Mouse (Mus musculus) spleen, postnatal 14 days (tissue): Measurements from ENCODE around the gene Slc25a26.
A peak's percentile ranks its signal among the peaks of the same experiment; 100 is the strongest.

Source experiments
- DNase-seq, 2 experiments: peaks; one replicate each; pipeline ENCODE4 v3.0.0; 2021 to 2022; ENCODE audit warnings: low spot score in 2 of 2

Gene Slc25a26

GRCm38 (mm10) chr6:94499897-94500623, at the start of gene Slc25a26:
Slc25a26 (plus strand) TSS chr6:94500331.
- peak; percentile 54 to 75 for DNase-seq

DNA sequence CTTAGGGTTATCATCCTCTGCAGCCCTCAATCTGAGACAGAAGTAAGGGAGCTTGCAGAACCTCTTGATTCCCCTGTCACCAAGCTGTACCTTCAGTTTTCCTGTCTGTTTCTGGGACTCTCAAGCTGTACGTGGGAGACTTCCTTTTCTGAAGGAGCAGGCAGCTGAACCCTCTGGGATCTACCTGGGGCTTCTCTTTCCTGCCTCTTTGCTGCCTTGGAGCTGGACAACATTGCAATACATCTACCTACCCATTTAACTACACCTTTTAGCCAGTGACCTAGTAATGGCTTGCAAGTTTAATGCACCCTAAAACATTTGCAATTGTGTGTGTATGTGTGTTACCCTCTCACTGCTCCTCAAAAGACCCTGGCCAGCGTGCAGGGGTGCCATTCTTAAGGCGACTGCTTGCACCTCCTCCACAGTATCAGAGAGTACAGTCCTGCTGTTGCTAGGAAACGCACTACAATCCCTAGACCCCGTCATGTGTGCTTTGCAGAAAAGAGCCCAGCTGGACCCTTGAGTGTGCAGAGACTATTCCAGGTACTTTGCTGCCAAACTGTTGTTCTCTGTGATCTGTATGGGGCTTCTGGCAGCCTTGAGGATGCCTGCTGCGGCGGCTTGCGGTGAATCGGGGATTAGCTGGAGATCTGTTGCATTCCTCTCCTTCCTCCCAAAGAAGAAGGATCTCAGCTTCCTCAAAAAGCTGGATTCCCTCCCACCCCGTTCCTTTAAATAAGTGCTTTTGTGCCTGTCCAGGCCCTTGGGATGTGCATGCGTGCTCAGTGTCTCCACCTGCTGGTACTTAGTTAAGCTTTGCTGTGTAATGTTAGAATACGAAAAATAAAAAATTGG, 35.9 kb upstream of the Slc25a26 start:
- DNase-seq: no peak

- DNase-seq: peak in 1 of 2 experiments; percentile 7
These were observed 33.5 kb upstream of the Slc25a26 start for GRCm38 (mm10) chr6:94466508-94467205.

GRCm38 (mm10) chr6:94492739-94493138, 7.4 kb upstream of the Slc25a26 start:
- no peak for DNase-seq

DNA sequence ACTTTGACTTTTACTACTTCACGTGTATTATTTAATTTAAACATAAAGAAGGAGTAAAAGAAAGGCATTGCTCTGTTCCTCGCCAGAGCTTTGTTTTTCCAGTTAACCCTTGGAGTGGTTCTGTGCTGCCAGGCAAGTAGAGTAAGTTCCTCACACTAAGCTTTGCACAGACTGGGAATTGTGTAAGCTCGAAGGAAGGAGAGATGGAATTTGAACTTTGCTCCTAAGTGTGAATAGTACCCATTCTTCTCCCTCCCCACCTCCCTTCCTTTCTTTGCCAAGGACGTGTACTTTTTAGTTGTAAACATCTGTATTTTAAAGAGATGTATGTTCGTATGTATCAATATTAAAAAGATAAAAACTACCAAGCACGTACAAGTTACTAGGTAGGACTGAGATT, 3.8 kb downstream of the Slc25a26 start:
- DNase-seq: no peak

GRCm38 (mm10) chr6:94507921-94508320, 7.8 kb downstream of the Slc25a26 start:
- DNase-seq: no peak

- no peak for DNase-seq
These were observed 8.7 kb downstream of the Slc25a26 start for GRCm38 (mm10) chr6:94508807-94509206.

DNA sequence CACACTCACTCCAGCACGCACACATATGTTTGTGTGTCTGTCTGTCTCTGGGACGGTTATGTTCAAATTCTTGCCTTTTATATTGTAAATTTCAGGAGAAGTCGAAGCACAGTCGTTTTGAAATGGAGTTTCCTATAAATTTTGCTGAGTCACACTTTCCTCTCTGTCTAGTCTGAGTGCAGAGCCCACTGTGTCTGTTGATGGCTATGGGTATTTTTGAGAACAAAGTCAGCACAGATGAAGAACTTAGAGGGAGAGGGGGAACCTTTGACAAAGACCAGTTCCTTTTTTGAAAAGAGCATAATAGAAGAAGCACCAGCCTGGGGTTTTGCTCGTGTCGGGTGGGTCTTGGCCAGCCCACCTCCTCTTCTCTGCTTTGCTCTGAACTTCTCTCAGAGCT, 9.1 kb downstream of the Slc25a26 start:
- DNase-seq: no peak

DNA sequence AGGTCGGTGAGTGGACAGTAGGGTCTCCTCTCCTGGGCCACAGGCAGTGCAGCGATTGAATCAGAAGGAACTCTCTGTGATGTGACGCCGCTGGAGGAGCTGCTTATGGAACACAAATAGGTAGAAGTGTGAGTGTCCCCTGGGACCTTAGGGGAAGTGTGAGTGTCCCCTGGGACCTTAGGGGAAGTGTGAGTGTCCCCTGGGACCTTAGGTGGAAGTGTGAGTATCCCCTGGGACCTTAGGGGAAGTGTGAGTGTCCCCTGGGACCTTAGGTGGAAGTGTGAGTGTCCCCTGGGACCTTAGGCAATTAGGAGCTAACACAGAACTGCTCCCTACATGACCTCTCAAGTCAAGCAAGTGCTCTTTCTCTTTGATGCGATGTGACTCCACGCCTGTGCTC, 18.0 kb downstream of the Slc25a26 start:
- peak; percentile 9 to 54 for DNase-seq

DNA sequence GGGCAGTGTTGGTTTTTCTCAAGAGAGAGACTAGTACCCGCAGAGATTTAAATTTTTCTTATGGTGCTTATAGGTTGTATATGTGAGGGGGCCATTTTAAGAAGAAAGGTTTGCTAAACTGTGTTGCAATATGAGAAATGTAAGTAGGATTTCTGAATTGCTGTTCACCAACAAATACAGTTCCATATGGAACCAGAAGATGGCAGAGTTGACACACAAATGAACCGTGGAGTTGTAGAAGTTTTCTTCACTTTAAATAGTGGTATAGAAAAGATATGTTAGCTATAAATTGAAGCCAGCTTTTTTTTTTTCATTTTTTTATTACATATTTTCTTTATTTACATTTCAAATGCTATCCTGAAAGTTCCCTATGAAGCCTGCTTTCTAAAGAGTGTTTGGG, 24.2 kb downstream of the Slc25a26 start:
- no peak for DNase-seq

GRCm38 (mm10) chr6:94530756-94531155, 30.6 kb downstream of the Slc25a26 start:
- DNase-seq: no peak

DNA sequence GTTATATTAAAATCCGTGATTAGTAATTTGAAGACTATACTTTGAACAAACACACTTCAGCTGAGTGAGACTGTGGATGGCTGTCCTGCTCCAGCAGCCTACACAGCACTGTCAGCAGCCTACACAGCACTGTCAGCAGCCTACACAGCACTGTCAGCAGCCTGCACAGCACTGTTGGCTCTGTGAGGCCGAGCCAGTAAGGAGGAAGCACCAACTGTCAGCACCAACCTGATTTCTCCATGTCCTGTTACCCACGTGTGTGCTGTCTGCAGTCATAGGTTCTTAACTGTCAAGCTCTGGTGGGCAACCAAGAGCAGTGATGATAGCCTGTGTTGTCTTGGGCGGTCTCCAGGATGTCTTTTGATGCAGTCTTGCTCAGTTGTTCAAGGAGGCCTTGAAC, 32.0 kb downstream of the Slc25a26 start:
- no peak for DNase-seq

DNA sequence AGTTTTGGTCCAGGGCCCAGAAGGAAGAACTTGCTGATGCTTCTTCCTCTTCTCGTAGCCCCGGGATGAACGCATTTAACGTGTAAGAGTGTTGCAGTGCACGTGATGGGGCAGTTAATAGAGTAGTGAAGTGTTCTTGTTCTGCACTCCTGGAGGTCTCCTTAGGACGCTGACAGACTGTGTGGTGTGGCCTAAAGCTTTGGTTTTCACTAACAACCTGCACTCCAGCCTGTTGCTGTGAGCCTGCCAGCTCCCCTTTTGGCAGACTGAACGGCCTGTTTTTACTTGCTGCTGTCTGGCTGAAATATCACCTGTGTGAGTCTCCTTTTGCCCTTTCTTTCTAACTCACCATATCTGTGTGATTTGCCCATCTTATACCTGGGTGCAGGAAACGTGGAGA, 36.3 kb downstream of the Slc25a26 start:
- no peak for DNase-seq

GRCm38 (mm10) chr6:94537652-94538051, 37.5 kb downstream of the Slc25a26 start:
- DNase-seq: no peak

- DNase-seq: no peak
These were observed 40.0 kb downstream of the Slc25a26 start for GRCm38 (mm10) chr6:94540090-94540489.

DNA sequence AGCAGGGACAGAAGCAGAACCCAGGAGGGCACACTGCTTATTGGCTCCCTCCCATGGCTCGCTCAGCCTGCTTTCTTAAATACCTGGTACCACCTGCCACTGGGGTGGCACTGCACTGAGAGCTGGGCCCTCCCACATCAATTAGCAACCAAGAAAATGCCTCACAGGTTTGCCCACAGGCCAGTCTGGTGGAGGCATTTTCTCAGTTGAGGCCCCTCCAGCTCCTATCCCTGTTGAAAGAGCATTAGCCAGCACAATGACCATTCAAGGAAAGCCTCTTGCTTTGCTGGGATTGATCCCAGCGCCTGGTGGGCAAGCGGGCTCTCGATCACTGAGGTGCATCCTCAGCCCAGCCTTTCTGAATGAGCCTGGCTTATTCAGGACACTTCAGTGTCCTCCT, 40.5 kb downstream of the Slc25a26 start:
- no peak for DNase-seq

DNA sequence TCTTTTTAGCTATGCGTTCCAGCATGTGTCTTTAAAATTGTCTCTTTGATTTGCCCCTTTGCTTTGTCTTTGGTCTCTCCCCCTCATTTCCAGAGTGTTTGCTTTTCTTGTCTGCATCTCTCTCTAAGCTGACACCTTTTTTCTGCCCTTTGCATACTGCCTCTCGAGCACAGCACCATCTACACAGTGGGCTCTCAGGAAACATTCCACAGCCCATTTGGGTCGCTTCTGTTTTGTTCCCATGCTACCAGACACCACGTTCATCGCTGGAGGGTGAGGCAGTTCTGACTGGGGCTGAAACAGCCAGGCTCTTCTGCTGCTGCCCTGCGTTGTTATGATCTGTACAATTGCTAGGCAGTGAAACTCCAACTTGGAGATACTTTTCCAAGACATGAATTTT, 41.0 kb downstream of the Slc25a26 start:
- no peak for DNase-seq

DNA sequence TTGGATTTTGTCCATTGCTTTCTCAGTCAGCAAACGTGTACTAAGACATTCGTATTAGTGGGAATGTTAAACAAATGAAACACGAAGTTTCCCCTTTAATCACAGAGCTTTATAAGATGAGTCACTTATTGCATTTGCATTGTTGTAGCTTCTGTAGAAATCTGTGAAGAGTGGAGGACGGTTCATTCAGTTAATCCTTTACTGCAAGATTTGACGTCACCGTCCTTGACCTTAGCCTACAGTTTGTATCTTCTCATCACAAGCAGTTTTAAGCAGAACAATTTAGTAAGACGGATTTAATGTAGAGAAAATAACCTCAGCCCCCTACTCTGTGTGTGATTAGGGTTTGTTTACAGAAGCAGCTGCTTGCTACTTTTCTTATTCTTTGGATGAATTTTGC, 41.7 kb downstream of the Slc25a26 start:
- DNase-seq: no peak

- DNase-seq: peak in 1 of 2 experiments; percentile 12
These were observed 44.0 kb downstream of the Slc25a26 start for GRCm38 (mm10) chr6:94543902-94544840.

DNA sequence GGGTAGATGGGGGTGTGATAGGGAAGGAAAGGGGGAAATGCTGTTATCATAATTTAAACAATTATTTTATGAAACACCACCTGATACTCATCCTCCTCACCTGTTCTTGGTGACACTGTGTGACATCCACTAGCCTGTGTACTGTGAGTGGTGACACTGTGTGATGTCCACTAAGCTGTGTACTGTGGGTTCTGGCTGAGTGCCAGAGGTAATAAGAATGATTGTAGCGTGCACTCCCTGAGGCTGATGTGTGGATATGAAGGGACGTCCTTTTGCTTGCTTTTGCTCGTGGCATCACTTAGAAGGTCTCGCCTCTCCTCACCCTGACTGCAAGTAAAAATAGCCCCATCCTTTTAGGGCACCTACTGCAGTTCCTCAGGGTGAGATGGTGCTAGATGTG, 47.1 kb downstream of the Slc25a26 start:
- DNase-seq: no peak

DNA sequence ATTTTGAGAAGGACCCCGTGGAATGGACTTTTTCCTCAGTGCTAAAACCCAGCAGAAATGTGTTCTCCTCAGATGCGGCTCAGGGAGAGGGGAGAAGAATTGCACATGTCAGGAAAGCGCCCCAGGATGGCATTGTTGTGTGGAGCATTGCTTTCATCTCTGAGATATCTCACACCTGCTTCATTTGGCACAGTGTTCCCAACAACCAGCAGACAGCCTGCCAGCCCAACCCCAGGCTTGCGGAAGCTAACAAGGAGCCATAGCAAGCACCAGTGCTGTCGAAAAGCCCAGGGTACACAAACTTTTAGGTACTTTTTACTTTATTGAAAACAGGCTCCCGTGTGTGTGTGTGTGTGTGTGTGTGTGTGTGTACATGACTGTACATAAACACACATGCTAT, 50.2 kb downstream of the Slc25a26 start:
- no peak for DNase-seq
